Mouse (Mus musculus) olfactory bulb, adult 2 months (tissue): ENCODE data around the gene Rabep1. TPM values are rescaled to one million over a fixed set of nuclear protein-coding genes. Genes with fewer than 3 reads are reported as not detected.

ENCODE experiments used
- H3K27ac ChIP-seq: fragments of 200-500 bp; 2 replicates; pipeline ENCODE4 v1.5.1; 2012; ENCODE audit warnings: low read depth, low read length; ENCODE audit not compliant: insufficient read depth
- H3K4me1 ChIP-seq: fragments of 200-500 bp; 2 replicates; pipeline ENCODE4 v1.6.1; 2012; ENCODE audit warnings: low read length; ENCODE audit not compliant: control insufficient read depth, insufficient read depth
- H3K4me3 ChIP-seq: fragments of 200-500 bp; 2 replicates; pipeline ENCODE4 v1.5.1; 2012; ENCODE audit warnings: mild to moderate bottlenecking, low read depth, low read length, moderate library complexity; ENCODE audit not compliant: insufficient read depth
- CTCF ChIP-seq: fragments of 200-500 bp; IDR thresholded peaks from 2 replicates; pipeline ENCODE4 v1.5.1; 2012; ENCODE audit warnings: low read depth, mild to moderate bottlenecking, low read length, moderate library complexity; ENCODE audit not compliant: insufficient read depth
- POLR2A ChIP-seq: fragments of 200-500 bp; IDR thresholded peaks from 2 replicates; pipeline ENCODE4 v1.6.1; 2012; ENCODE audit warnings: mild to moderate bottlenecking, low read depth, low read length, moderate library complexity; ENCODE audit not compliant: insufficient read depth
- WGBS: fragments of 180-500 bp; shearing (Covaris S2); methylation state at CpG from one replicate; pipeline ENCODE4 v1.1.7; 2018; 5-methylcytosine and 5-hydroxymethylcytosine counted together
- polyA plus RNA-seq: library from polyadenylated mRNA; stranded (reverse); fragments of >200 nt; gene quantifications from 2 replicates; pipeline ENCODE4 v1.2.4, GENCODE M21; 2012; ENCODE audit warnings: low replicate concordance; ENCODE audit not compliant: missing spikeins, insufficient read depth, insufficient read length

The Rabep1 gene
- polyA plus RNA-seq, 1 experiment = not detected

DNA sequence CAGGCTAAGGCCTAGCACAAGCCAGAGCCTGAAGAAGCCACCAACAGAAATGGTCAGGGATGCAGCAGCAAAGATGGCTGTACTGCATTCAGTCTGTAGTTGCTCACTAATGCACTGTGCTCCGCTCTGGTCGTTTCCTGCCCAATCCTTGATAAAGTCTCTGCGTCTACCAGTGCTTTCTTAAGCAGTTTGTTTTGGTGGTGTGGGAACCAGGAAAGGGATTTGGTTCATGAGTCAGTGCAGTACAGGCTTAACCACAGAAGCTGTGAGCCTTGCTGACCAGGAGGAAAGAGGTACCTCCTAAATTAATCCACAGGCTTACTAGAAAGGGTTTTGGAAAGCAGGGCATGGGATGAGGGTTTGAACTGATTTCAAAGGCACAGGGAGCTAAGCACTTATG lies 36.5 kb upstream of the Rabep1 start:
- Histone ChIP-seq H3K4me3 (no peak overlapping the region), H3K4me1 (no peaks in the 10 kb centered on the region), H3K27ac (no peak overlapping the region)
- 75% methylated on average over 3 of the region's 3 CpGs for WGBS
- TF ChIP-seq POLR2A = no peak
- TF ChIP-seq CTCF = no peak

DNA sequence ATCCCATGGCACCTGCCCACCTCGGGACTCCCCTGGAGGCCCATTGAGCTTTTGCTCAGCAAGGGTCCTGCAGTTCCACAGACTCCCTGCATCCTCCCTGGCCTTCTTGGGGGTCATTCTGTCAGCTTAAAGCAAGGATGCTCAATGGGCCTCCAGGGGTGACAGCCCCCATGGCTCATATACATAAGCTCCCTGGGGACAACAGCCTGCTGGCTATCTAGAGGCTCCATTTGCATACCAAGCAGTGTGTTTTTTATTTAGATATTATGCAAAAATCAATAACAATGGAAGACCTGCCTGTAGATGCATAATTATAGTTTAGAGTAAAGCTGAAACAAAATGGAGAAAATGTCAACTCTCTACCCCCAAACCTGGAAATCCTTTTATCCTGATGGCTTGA lies 35.6 kb upstream of the Rabep1 start:
- 23% methylated on average over 1 of the region's 1 CpGs for WGBS
- H3K4me3 ChIP-seq = no peak overlapping the region
- H3K27ac ChIP-seq = no peak overlapping the region
- H3K4me1 ChIP-seq = no peaks in the 10 kb centered on the region
- no peak for TF ChIP-seq POLR2A
- no peak for TF ChIP-seq CTCF

DNA sequence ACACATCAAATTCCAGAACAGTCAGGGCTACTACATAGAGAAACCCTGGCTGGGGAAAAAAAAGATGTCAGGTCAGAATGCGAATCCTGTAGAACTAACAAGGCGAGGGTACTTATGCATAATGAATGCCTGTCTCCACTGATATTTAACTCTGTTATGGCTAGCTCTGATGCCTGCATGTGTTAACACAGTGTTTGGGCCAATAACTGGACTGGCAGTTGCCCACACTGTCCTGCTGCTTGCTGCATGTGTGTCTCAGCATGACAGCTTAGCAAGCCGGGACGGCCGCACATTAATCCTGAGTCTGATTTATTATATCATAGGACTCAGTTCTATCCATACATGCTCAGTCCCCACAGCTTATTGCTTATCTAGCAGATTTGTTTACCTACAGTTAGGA lies 33.5 kb upstream of the Rabep1 start:
- Histone ChIP-seq H3K4me3 (no peak overlapping the region), H3K4me1 (no peaks in the 10 kb centered on the region), H3K27ac (no peak overlapping the region)
- WGBS = 79% methylated on average over 5 of the region's 5 CpGs
- TF ChIP-seq POLR2A (no peak), CTCF (no peak)

DNA sequence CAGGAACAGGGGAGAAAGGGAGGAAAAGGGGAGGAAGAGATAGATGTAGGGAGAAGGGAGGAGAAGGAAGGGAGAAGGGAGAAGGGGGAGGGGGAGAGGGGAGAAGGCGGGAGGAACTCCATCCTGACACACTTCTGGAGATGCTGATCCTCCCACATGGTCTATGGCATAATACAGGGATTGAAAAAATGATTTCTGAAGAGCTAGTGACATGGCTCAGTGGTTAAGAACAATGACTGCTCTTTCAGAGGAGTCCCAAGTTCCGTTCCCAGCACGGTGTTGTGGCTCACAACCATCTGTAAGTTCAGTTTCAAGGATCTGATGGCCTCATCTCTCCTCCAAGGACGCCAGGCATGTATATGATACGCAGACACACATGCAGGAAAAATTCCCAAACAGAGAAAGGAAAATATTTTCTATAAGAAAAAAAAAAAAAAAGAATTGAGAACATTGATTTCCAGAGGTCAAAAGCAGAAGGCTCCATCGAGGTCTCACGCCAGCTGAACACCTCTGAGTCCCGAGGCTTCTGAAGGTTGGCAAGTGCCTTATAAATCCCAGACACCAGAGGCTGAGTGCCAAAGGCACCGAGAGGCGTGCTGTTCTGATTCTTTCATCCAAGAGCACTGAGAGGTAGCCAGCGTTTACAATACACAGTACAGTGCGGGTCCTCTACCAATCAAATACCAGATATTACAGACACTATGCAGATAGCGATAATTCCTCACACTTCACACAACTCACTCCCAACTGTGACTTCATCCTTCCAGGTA lies 32.9 kb upstream of the Rabep1 start:
- no peak overlapping the region for H3K4me3 ChIP-seq
- TF ChIP-seq CTCF = no peak
- no peak for TF ChIP-seq POLR2A
- no peaks in the 10 kb centered on the region for H3K4me1 ChIP-seq
- 60% methylated on average over 13 of the region's 13 CpGs for WGBS
- H3K27ac ChIP-seq = no peak overlapping the region

DNA sequence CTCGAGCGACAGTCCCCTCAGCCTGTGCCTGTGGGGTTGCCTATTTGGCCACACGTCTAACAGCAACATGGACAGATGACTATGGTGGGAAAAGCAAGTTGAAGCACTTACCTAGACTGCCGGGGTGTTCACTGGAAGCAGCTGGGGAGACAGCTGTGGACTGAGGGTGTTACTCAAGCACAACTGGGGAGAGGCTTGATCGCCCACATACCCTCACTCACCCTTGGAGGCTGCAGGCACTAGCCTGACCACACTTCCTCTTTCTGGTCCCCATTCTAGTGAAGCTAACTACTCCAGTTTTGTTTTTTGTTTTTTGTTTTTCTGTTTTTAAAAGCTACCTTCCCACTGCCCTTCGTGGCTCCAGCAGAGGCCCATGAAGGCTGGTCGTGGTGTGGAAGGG lies 32.2 kb upstream of the Rabep1 start, which contains the start of gene Scimp:
Scimp (minus strand) TSS at position 222 of the 400 bp plus-strand sequence.
- H3K4me1 ChIP-seq = no peaks in the 10 kb centered on the region
- no peak for TF ChIP-seq POLR2A
- TF ChIP-seq CTCF = no peak
- no peak within 1 kb of the TSS for H3K4me3 ChIP-seq
- WGBS = 86% methylated on average over 7 of the region's 7 CpGs
- no peak within 1 kb of the TSS for H3K27ac ChIP-seq

DNA sequence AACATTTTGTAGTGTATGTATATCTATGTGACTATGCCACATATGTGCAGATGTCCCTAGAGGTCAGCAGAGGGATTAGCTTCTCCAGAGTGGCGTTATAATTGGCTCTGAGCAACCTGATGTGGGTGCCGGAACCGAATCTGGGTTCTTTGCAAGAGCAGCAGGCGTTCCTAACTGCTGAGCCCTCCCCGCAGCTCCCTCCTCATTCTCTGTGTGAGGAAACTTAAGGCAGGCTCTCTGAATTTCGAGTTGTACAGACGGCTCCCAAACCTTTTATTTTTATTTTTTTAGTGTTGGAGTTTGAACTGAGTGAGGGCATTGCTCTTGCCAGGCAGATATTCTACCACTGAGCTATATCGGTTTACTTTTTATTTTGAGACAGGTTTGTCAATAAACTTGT lies 29.5 kb upstream of the Rabep1 start:
- no peak for TF ChIP-seq CTCF
- no peak for TF ChIP-seq POLR2A
- 85% methylated on average over 8 of the region's 8 CpGs for WGBS
- Histone ChIP-seq H3K4me1 (no peaks in the 10 kb centered on the region), H3K27ac (no peak overlapping the region), H3K4me3 (no peak overlapping the region)

DNA sequence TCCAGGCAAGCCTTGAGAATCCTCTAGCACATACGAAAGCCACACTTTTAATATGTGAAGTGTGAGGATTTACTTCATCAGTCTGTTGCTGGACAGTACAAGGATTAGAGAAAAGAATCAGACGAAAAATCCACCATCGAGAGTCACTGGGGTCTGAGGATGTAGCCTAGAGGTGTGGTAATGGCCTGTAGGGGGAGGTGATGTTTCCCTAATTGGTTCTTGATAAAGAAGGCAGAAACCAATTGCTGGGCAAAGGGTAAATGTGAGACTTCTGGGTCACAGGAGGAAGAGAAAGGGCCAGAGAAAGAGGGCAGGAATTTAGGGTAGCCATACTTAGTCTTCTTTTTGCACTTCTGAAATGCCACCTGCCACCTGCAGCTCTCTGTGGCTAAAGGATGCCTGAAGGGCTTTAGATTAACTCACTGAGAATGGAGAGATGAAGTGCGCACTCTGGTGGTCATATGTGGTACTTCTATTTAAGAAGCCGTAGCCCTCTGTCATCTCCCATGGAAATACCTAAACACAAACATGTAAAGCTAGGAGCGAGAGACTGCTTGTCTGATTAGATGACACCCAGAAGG lies 29.0 kb upstream of the Rabep1 start:
- H3K4me3 ChIP-seq = no peak overlapping the region
- H3K27ac ChIP-seq = no peak overlapping the region
- TF ChIP-seq CTCF = no peak
- no peak for TF ChIP-seq POLR2A
- WGBS = 21% methylated on average over 6 of the region's 6 CpGs
- H3K4me1 ChIP-seq = no peaks in the 10 kb centered on the region

DNA sequence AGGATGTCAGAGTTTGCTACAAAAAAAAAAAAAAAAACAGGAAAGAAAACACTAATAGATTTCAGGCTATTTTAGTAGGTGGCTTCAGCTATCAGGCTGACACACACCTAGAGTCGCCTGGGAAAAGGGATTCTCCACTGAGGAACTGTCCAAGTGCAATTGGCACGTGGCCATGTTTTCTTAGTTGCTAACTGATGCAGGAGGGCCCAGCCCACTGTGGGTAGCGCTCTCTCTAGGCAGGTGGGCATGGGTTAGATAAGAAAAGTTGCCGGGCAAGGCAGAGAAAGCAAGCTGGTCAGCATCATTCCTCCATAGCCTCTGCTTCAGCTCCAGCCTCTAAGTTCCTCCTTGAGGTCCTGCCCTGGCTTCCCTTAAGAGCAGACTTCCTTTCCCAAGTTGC lies 27.8 kb upstream of the Rabep1 start:
- no peak overlapping the region for H3K27ac ChIP-seq
- H3K4me1 ChIP-seq = no peaks in the 10 kb centered on the region
- 81% methylated on average over 4 of the region's 4 CpGs for WGBS
- TF ChIP-seq POLR2A (no peak), CTCF (no peak)
- H3K4me3 ChIP-seq = no peak overlapping the region

DNA sequence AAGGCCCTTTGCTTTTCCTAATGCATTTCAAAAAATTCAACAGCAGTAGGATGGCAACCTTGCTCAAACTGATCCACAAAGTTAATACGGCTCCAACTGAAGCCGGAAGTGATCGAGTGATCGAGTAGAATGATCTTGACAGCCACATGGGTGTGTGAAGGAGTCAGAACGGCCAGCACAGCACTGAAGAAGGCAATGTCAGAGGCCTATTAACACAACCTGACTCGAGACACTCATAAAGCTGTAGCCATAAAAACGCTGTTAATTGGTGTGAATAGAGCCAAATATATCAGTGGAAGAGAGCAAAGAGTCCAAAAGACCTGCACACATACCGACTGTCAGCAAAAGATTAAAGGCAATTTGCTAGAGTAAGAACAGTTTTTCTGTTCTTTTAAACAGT lies 24.5 kb upstream of the Rabep1 start:
- TF ChIP-seq POLR2A (no peak), CTCF (no peak)
- 83% methylated on average over 8 of the region's 8 CpGs for WGBS
- Histone ChIP-seq H3K4me3 (no peak overlapping the region), H3K27ac (no peak overlapping the region), H3K4me1 (no peaks in the 10 kb centered on the region)
